Mouse (Mus musculus): Measurements from ENCODE around the gene Pea15a. TPM values are rescaled to one million over a fixed set of nuclear protein-coding genes. Genes with fewer than 3 reads are reported as not detected.

Gene Pea15a
- total and polyA plus RNA-seq, 3 experiments = 22.1 to 71.3 (median 68.0) TPM

- DNase-seq = no peak
Observed at GRCm38 (mm10) chr1:172179102-172179501, 27.5 kb downstream of the Pea15a start.

- no peak for DNase-seq
Observed at GRCm38 (mm10) chr1:172177791-172178190, 28.8 kb downstream of the Pea15a start.

GRCm38 (mm10) chr1:172173181-172173580, 33.4 kb downstream of the Pea15a start:
- DNase-seq = no peak

GRCm38 (mm10) chr1:172172381-172172780, 34.2 kb downstream of the Pea15a start:
- peak; percentile 62 for DNase-seq

- peak; percentile 57 for DNase-seq
Observed at GRCm38 (mm10) chr1:172169809-172170208, 36.8 kb downstream of the Pea15a start.

GRCm38 (mm10) chr1:172167911-172168310, 38.7 kb downstream of the Pea15a start:
- no peak for DNase-seq

- no peak for DNase-seq
Observed at GRCm38 (mm10) chr1:172162959-172163358, 43.6 kb downstream of the Pea15a start.

- no peak for DNase-seq
Observed at GRCm38 (mm10) chr1:172162009-172162408, 44.6 kb downstream of the Pea15a start.

GRCm38 (mm10) chr1:172160508-172160907, 46.1 kb downstream of the Pea15a start:
- no peak for DNase-seq

- DNase-seq = no peak
Observed at GRCm38 (mm10) chr1:172159970-172160369, 46.6 kb downstream of the Pea15a start.

- no peak for DNase-seq
Observed at GRCm38 (mm10) chr1:172155518-172155917, 51.1 kb downstream of the Pea15a start.

- no peak for DNase-seq
Observed at GRCm38 (mm10) chr1:172154536-172154935, 52.1 kb downstream of the Pea15a start.

GRCm38 (mm10) chr1:172148955-172149815, 57.4 kb downstream of the Pea15a start:
- DNase-seq = no peak

- peak; percentile 70 for DNase-seq
Observed at GRCm38 (mm10) chr1:172148279-172148954, 58.2 kb downstream of the Pea15a start.

- peak; percentile 99 for DNase-seq
Observed at GRCm38 (mm10) chr1:172147835-172148278, 58.7 kb downstream of the Pea15a start, which contains the start of gene Dcaf8. Dcaf8 (plus strand) TSS chr1:172148084.

Other genes with a start within 250 kb of the Pea15a start
- 1 to 10 TPM; 1.7 to 6.2 TPM for gene Vangl2, start 178.4 kb downstream of the Pea15a start, total RNA-seq (2021)
- 2.9 and 3.6 TPM in 2 replicates for gene Vangl2, start 178.4 kb downstream of the Pea15a start, polyA plus RNA-seq (2012; rRNA removed)
- not detected for gene Nhlh1, start 149.2 kb downstream of the Pea15a start, total RNA-seq (2021)
- gene Nhlh1, start 149.2 kb downstream of the Pea15a start, polyA plus RNA-seq (2012; rRNA removed) = not detected in 2 replicates
- 100 to 1,000 TPM; 174 to 178 TPM for gene Copa, start 124.3 kb downstream of the Pea15a start, total RNA-seq (2021)
- gene Copa, start 124.3 kb downstream of the Pea15a start, polyA plus RNA-seq (2012; rRNA removed) = 11.0 and 21.1 TPM in 2 replicates
- gene Ncstn, start 124.0 kb downstream of the Pea15a start, total RNA-seq (2021) = 10 to 100 TPM; 83.9 to 85.7 TPM
- gene Ncstn, start 124.0 kb downstream of the Pea15a start, polyA plus RNA-seq (2012; rRNA removed) = 62.9 and 83.8 TPM in 2 replicates
- gene Pex19, start 80.0 kb downstream of the Pea15a start, total RNA-seq (2021) = 100 to 1,000 TPM; 112 to 114 TPM
- 104 and 114 TPM in 2 replicates for gene Pex19, start 80.0 kb downstream of the Pea15a start, polyA plus RNA-seq (2012; rRNA removed)
- gene Dcaf8, start 58.7 kb downstream of the Pea15a start, total RNA-seq (2021) = 100 to 1,000 TPM; 110 to 120 TPM
- 61.1 and 64.8 TPM in 2 replicates for gene Dcaf8, start 58.7 kb downstream of the Pea15a start, polyA plus RNA-seq (2012; rRNA removed)
- gene Casq1, start 13.1 kb upstream of the Pea15a start, total RNA-seq (2021) = under 1 TPM; 0.31 to 0.46 TPM
- 0.13 and 0.24 TPM in 2 replicates for gene Casq1, start 13.1 kb upstream of the Pea15a start, polyA plus RNA-seq (2012; rRNA removed)
- gene Atp1a4, start 51.6 kb upstream of the Pea15a start, total RNA-seq (2021) = 1 to 10 TPM in 1 of 2 experiments, under 1 TPM in 1; 0.62 to 3.6 TPM
- 0.90 and 0.91 TPM in 2 replicates for gene Atp1a4, start 51.6 kb upstream of the Pea15a start, polyA plus RNA-seq (2012; rRNA removed)
- gene Igsf8, start 54.8 kb upstream of the Pea15a start, total RNA-seq (2021) = 10 to 100 TPM; 32.2 to 38.3 TPM
- 109 and 126 TPM in 2 replicates for gene Igsf8, start 54.8 kb upstream of the Pea15a start, polyA plus RNA-seq (2012; rRNA removed)
- 100 to 1,000 TPM; 126 to 247 TPM for gene Atp1a2, start 91.3 kb upstream of the Pea15a start, total RNA-seq (2021)
- 57.3 and 85.0 TPM in 2 replicates for gene Atp1a2, start 91.3 kb upstream of the Pea15a start, polyA plus RNA-seq (2012; rRNA removed)
- under 1 TPM; 0.09 to 0.17 TPM for gene Kcnj9, start 122.5 kb upstream of the Pea15a start, total RNA-seq (2021)
- 0.67 and 0.85 TPM in 2 replicates for gene Kcnj9, start 122.5 kb upstream of the Pea15a start, polyA plus RNA-seq (2012; rRNA removed)
- gene Kcnj10, start 134.4 kb upstream of the Pea15a start, total RNA-seq (2021) = 1 to 10 TPM; 1.0 to 1.1 TPM
- 0.99 and 1.1 TPM in 2 replicates for gene Kcnj10, start 134.4 kb upstream of the Pea15a start, polyA plus RNA-seq (2012; rRNA removed)
- 10 to 100 TPM in 1 of 2 experiments, 1 to 10 TPM in 1; 9.2 to 11.2 TPM for gene Pigm, start 169.7 kb upstream of the Pea15a start, total RNA-seq (2021)
- gene Pigm, start 169.7 kb upstream of the Pea15a start, polyA plus RNA-seq (2012; rRNA removed) = 10.4 and 11.0 TPM in 2 replicates

Data from adrenal gland, adult 2 months (tissue).